Mouse (Mus musculus): ENCODE data around the gene Rpl36-ps4.

Gene Rpl36-ps4

GRCm38 (mm10) chr17:87920677-87921076 is at the start of gene Rpl36-ps4:
Gene Rpl36-ps4 (plus strand): TSS chr17:87920977.
- DNase-seq (ENCODE audit: low spot score) = no peak

DNA sequence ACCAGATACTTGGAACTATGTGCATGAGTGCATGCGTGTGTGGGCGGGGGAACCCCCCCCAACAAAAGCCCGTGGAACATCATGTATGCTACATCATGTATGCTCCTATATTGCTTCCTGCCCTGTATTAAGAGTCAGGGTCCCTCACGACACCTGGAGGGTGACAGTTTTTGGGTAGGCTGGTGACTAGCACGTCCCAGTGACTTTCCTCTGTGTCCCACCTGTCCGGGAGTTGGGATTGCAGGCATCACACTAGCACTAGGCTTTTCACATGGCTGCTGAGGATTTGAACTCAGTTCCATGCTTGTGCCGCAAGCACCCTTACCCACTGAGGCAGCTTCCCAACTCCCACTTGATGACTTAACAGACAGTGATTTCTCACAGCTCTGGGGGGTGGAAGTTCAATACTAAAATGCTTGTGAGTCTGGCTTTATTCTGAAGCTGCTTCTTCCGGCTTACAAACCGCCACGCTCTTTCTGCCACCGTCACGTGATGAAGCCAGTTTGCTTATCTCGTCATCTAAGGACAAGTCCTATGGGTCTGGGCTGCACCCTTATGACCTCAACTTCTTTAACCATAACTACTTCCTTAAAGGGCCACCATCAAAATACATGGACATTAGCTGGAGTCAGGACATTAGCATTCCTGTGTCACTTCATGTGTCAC is 49.2 kb upstream of the Rpl36-ps4 start:
- DNase-seq (ENCODE audit: low spot score) = no peak

DNA sequence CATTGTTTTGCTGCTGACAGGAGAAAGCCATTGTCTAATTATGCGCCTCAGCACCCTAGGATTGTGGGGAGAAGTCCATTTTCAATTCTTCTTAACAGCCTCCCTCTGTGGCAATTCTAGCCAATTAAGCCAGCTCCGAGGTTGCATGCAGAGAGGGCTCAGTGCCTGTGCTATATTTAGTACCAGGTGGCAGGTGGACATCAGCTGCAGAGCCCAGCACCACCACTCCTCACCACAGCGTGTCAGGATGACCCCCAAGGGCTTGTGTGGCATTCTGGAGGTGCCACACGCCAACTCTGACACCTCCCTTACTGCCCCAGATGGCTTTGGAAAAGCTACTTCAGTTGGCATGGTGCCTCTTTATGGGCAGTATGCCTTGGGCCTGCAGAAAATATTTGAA is 48.5 kb upstream of the Rpl36-ps4 start:
- DNase-seq (ENCODE audit: low spot score) = no peak

- DNase-seq (ENCODE audit: low spot score) = no peak
These were observed 47.3 kb upstream of the Rpl36-ps4 start for GRCm38 (mm10) chr17:87873456-87873855.

DNA sequence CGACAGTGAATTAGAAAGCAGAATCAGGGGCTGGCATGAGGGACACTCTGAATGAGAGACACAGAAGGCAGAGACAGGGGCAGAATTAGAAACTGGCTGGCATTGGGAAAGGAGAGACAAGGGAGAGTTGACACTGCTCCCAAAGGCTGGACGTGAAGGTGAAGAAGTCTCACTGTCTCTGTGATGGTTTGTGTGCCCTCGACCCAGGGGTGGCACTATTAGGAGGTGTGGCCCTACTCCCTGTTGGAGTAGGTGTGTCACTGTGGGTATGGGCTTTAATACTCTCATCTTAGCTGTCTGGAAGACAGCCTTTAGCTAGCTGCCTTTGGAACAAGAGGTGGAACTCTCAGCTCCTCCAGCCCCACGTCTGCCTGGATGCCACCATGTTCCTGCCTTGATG is 46.8 kb upstream of the Rpl36-ps4 start:
- no peak for DNase-seq (ENCODE audit: low spot score)

DNA sequence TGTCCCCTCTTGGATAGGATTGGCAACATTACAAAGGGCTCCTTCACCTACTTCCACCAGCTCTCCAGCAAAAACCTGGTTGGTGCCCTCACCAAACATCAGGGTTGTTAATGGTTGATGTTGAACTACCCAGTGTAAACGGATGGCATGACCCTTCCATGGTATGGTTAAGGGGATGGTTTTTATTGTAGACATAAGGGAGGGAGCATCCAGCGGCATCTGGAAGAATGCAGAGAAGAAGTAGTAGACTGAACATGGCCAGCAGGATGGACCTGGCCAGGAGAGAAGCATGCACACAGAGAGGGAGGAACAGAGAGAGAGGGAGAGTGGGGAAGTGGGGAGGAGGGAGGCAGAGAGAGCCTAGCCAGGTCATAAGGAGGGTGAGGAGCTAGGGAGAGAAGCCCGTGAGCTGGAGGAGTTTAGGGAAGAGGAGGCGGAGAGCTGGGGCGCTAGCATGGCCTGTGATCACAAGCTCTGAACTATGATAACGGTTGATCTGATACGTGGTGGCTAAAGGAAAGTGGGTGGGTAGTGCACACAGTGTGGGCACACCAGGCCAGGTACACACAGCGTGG is 45.3 kb upstream of the Rpl36-ps4 start:
- DNase-seq (ENCODE audit: low spot score) = no peak

GRCm38 (mm10) chr17:87876295-87877000 is 44.3 kb upstream of the Rpl36-ps4 start:
- DNase-seq (ENCODE audit: low spot score) = no peak

DNA sequence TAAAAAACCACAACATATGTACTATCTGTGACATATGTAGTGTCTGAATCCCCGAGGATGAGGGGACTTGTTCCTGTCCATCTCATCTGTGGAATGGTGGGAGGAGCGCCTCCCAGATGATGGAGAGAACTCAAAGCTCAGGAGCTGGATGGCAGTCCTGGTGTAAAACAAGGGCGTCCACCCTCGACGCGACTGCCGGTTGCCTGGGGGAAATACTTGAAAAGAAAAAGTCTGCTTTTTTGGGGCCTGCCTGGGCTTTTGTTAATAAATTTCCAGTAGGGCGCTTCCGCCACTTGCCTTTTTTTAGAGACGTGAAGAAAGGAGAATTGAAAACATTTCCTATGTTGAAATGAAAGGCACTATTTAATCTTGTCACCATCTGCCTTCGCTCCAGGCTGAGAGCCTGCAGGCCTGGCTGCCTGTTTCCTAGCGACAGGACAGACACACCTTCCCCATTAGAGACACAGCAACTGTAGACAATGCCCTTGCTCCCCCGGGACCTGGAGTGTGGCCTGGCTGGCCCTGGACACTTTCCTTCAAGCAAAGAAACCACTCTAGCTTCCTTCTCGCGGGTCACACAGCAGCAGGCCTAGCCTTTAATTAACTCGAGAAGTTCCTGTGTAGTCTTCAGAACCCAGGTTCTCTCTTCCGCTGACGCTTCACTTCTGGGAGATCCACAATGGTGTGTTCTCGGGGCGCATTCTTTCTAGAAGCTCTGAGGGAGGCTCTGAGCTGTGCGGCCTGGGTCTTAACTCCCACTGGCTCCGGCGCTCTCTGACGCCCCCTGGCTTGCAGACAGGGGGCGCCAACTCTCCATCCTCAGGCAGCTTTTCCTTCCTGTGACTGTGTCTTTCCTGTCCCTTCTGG is 43.3 kb upstream of the Rpl36-ps4 start:
- no peak for DNase-seq (ENCODE audit: low spot score)

DNA sequence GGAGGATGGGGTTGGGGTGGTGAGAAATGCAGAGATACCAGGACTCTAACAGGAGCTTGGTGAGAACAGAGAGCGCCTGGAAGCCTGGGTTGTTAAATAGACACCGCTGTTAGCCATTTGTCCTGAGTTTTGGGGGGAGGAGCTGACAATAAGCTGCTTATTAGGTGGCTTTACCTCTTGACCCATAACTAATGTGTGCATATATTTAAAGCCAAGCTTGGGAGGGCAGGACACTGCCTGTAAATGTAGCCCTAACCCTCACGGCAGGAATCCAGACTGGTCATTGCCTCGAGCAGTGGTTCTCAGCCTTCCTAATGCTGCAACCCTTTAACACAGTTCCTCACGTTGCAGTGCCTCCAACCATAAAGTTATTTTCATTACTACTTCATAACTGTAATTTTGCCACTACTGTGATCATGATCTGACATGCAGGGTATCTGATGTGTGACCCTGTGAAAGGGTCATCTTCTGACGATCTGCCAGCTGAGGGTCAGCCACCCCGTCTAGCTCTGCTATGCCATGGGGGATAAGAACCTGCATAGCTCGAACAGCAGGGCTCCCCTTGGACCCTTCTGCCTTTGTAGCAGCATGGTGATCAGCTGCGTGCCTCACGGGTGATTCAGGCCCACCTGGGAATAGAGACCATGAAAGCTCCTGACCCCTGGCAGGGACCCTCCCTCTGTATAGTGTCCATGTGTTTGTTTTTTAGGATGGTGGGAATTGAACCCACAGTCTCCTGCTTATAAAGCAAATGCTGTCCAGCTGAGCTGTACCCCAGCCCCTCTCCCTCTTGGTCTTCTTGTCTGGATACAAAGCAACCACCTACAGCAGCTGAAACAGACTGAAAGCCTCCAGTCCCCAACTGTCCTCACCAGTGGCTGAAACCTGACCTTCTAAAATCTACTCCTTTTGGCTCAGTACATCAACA is 42.0 kb upstream of the Rpl36-ps4 start:
- DNase-seq (ENCODE audit: low spot score) = no peak

- no peak for DNase-seq (ENCODE audit: low spot score)
These were observed 41.1 kb upstream of the Rpl36-ps4 start for GRCm38 (mm10) chr17:87879484-87880225.

DNA sequence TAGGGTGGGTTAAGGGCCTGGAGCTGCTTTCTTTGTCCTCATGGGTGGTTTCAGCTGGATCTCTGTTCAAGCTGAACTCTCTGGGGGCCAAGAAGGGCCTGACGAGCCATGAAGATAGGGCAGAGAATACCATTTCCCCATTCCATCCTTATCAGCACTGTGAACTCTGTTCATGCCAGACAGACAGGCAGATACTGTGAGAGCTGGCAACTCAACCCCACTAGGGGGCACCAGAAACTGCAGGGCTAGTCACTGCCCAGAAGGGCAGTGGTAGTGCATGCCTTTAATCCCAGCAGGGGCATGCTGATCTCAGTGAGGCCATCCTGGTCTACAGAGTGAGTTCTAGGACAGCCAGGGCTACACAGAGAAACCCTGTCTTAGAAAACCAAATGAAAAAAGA is 38.2 kb upstream of the Rpl36-ps4 start:
- DNase-seq (ENCODE audit: low spot score) = no peak

DNA sequence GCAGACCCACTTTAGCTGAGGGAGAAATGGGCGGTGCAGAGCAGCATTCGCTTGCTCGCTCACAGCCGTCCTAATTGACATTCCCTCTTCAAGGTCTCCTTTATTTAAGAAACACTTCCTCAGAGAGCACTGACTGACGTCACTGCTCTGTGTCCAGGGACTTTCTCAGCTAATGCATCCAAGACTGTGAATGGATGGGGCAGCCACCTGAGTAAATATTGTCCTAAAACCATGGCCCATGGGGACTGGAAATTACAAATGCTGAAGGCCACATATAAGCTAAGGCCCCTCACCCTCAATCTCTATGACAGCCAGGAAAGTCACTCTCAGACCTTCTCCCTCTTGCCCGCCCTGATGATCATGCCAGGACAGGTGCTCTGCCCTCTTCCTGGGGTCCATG is 23.6 kb upstream of the Rpl36-ps4 start:
- no peak for DNase-seq (ENCODE audit: low spot score)

GRCm38 (mm10) chr17:87900677-87901076 is 20.1 kb upstream of the Rpl36-ps4 start:
- DNase-seq (ENCODE audit: low spot score) = no peak

DNA sequence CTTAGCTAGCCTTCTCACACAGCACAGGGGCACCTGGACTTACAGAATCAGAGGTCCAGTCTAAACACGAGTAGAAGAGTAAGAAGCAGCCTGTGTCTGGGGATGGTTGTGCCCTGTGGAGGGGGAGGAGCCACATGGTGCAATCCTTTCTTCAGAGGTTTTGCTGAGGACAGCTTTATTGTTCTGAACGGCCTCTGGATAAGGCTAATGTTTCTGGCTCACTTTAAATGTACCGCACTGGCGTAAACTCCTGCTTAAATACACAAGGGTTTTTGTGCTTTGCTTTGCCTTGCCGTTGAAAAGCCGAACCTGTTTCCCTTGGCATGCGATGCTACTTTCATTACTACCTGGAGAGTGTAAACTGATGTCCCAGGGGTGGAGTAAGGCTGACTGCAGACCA is 19.6 kb upstream of the Rpl36-ps4 start:
- no peak for DNase-seq (ENCODE audit: low spot score)

DNA sequence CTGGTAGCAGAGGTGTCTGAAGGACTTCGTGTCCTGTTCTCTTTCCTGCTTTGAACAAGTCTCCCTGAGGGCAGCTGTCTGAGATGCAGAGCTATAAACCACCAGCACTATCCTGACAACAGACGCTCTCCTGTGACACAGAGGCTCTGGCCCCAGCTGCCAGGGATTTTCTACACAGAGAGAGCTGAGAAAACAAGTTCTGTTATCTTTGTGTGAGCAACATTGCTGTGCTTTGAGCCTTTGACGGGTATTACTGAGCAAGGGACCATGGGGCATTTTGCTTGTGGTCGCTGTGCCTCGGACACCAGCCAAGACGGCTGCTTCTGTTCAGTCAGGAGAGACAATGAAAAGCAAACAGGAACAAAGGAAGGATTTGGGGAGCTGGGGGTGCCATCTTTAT is 17.6 kb upstream of the Rpl36-ps4 start:
- no peak for DNase-seq (ENCODE audit: low spot score)

DNA sequence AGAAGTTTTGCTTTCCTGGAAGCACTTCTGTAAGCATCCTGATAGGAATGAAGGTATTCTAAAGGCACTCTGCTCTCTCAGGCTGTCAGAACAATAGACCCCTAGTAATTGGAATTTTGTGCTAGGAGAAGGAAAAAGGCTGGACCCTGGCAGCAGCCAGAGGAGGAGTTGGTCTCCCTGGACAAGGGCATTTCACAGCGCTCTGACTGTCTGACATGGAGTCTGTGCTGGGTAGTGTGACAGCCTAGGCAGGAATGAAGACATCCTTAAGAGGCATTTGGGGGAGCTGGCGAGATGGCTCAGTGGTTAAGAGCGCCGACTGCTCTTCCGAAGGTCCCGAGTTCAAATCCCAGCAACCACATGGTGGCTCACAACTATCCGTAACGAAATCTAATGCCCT is 17.1 kb upstream of the Rpl36-ps4 start:
- DNase-seq (ENCODE audit: low spot score) = no peak

GRCm38 (mm10) chr17:87915386-87915785 is 5.4 kb upstream of the Rpl36-ps4 start:
- no peak for DNase-seq (ENCODE audit: low spot score)

GRCm38 (mm10) chr17:87918121-87918520 is 2.7 kb upstream of the Rpl36-ps4 start:
- DNase-seq (ENCODE audit: low spot score) = no peak

DNA sequence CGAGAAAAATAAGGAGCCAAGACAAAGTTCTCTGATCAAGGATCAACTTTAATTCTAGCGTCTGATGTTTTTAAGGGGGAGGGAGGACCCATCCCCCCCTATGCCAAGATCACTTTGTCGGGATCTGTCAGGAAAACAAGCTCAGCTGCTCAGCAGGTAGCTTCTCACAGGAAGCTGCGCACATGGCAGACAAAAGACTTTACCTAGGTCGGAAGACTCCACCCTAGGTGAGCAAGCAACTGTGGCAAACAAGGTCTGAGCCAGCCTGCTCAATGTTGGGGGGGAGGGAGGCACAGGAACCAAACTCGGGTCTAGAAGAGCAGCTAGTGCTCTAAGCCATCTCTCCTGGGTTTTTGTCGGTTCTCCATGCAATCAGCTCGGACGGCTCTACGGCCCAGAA is 13.5 kb downstream of the Rpl36-ps4 start:
- no peak for DNase-seq (ENCODE audit: low spot score)

- no peak for DNase-seq (ENCODE audit: low spot score)
These were observed 14.0 kb downstream of the Rpl36-ps4 start for GRCm38 (mm10) chr17:87934736-87935135.

GRCm38 (mm10) chr17:87936156-87936555 is 15.4 kb downstream of the Rpl36-ps4 start:
- DNase-seq (ENCODE audit: low spot score) = no peak
